Mouse (Mus musculus): Measurements from ENCODE around the gene Haspin. TPM values are rescaled to one million over a fixed set of nuclear protein-coding genes. Genes with fewer than 3 reads are reported as not detected.

Gene Haspin
- polyA plus RNA-seq, 1 experiment from 2014 or later, result 7.9 TPM

DNA sequence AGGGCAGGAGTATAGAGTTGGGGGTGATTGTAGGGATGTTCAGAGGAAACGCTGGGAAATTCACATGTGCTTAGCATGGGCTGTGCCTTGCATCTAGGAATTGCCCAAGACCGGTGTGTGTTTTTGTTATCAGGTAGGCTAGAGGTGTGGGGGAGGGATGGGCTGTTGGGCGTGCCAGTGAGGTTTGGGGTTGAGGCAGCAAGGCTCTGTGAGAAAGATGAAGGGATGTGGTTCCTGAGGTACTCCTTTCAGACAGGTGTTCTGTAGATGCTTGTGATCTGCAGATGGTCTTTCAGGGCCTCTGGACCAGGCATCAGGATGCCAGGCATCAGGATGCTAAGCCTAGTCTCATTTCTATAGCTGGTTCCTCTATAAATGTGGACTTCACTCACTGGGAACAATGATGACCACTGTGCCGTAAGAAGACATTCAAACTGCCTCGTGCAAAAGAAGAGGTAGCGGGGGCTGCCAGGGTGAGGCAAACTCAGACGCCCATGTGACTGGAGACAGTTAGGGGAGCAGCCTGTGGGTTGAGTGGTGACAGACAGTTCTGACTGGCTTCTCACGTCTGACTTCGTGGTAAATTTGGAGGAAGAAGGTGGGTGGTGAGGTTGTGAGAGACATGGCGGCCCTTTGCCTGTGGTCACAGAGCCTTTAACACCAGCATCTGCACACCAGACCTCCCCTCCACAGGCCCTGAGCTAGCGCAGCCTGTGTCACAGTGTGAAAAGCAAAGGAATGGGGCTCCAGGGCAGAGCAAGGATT lies 43.7 kb downstream of the Haspin start:
- no peak overlapping the region for H3K4me3 ChIP-seq (ENCODE audit: control insufficient read depth in 1 of 2, insufficient read depth in 1 of 2, low read depth in 1 of 2, low read length in 2 of 2)
- H3K36me3 ChIP-seq (ENCODE audit: control insufficient read depth, insufficient read depth, low read length), result no peaks in the 10 kb centered on the region
- peaks cover 0 to 2% of the 10 kb centered on the region in 2 experiments; a peak in 1 of 4 replicates for H3K4me1 ChIP-seq (ENCODE audit: control insufficient read depth in 2 of 2, insufficient read depth in 2 of 2, low read length in 2 of 2)
- ATAC-seq (ENCODE audit: insufficient number of reproducible peaks, insufficient read depth, low FRiP score, low read depth), result no peak
- H3K9ac ChIP-seq (ENCODE audit: low read length), result no peak overlapping the region
- no peaks in the 10 kb centered on the region for H3K27me3 ChIP-seq (ENCODE audit: control insufficient read depth, insufficient read depth, low read length)
- H3K4me2 ChIP-seq (ENCODE audit: low read length), result no peak overlapping the region
- H3K9me3 ChIP-seq (ENCODE audit: control insufficient read depth, low read length), result no peaks in the 10 kb centered on the region
- H3K27ac ChIP-seq (replicated peaks in 1 of 2; ENCODE audit: control insufficient read depth in 1 of 2, insufficient read depth in 1 of 2, low read depth in 2 of 2, low read length in 2 of 2), result no peak overlapping the region
- 59% methylated on average over 11 of the region's 11 CpGs for WGBS

DNA sequence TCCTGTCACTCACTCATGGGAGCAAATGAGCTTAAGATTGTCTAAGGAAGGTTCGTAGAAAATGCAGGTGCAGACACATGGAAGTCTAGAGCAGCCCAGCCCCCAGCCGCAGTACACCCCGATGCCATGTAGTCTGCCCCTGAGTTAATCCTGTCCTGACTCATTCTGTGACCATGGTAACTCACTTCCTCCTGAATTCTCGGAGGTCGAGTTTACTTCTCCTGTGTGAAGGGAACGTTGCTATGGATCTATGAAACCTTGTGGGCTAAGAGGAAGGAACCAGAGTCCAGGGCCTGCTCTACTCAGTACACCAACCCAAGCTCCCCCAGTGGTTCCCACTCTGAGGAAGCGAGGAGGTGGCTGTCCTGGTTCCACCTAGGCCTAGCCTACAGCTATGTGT lies 45.2 kb downstream of the Haspin start:
- no peak for ATAC-seq (ENCODE audit: insufficient number of reproducible peaks, insufficient read depth, low FRiP score, low read depth)
- 62% methylated on average over 7 of the region's 7 CpGs for WGBS

DNA sequence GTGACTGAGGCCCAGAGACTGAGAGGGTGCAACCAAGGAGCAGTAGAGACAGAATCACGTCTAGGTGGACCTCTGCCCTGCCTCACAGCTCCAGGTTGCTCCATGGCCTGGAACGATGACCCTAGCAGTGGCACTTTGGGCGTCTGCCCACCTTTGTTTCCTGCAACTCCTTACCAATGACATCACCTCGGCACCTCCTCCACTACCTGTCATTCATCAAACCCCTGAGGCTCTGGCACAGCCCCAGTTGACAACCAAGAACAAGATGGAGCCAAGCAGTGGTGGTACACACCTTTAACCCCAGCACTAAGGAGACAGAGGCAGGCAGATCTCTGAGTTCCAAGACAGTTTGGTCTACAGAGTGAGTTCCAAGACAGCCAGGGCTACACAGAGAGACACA lies 46.0 kb downstream of the Haspin start:
- no peak overlapping the region for H3K4me3 ChIP-seq (ENCODE audit: control insufficient read depth in 1 of 2, insufficient read depth in 1 of 2, low read depth in 1 of 2, low read length in 2 of 2)
- WGBS, result 78% methylated on average over 4 of the region's 4 CpGs

More for the DNA sequence above, 45.2 kb downstream of the Haspin start:
- no peaks in the 10 kb centered on the region for H3K9me3 ChIP-seq (ENCODE audit: control insufficient read depth, low read length)
- no peaks in the 10 kb centered on the region for H3K27me3 ChIP-seq (ENCODE audit: control insufficient read depth, insufficient read depth, low read length)
- no peak overlapping the region for H3K4me3 ChIP-seq (ENCODE audit: control insufficient read depth in 1 of 2, insufficient read depth in 1 of 2, low read depth in 1 of 2, low read length in 2 of 2)
- no peak overlapping the region for H3K27ac ChIP-seq (replicated peaks in 1 of 2; ENCODE audit: control insufficient read depth in 1 of 2, insufficient read depth in 1 of 2, low read depth in 2 of 2, low read length in 2 of 2)
- no peak overlapping the region for H3K9ac ChIP-seq (ENCODE audit: low read length)
- H3K36me3 ChIP-seq (ENCODE audit: control insufficient read depth, insufficient read depth, low read length), result no peaks in the 10 kb centered on the region
- no peak overlapping the region for H3K4me2 ChIP-seq (ENCODE audit: low read length)
- H3K4me1 ChIP-seq (ENCODE audit: control insufficient read depth in 2 of 2, insufficient read depth in 2 of 2, low read length in 2 of 2), result peaks cover 9 to 13% of the 10 kb centered on the region in 2 experiments

DNA sequence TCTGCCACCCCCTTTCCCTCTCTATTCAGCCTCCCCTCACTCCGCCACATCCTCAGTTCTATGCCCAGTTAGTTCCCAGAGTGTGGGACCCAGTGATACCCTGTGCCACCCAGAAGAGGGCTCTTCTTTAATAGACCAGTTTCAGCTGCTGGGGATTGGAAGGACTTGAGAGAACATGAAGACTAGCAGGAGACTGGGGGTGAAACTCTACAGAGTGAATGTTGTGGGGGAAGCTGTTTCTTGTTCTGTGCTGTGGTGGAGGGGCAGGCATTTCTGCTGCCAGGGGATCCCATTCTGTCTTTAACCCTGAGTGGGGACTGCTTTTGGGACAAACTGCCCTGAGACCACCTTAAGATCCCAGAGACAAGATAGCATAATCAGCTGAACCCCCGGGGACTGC lies 47.3 kb downstream of the Haspin start:
- H3K9me3 ChIP-seq (ENCODE audit: control insufficient read depth, low read length), result no peaks in the 10 kb centered on the region
- no peak overlapping the region for H3K27ac ChIP-seq (replicated peaks in 1 of 2; ENCODE audit: control insufficient read depth in 1 of 2, insufficient read depth in 1 of 2, low read depth in 2 of 2, low read length in 2 of 2)
- H3K9ac ChIP-seq (ENCODE audit: low read length), result no peak overlapping the region
- no peaks in the 10 kb centered on the region for H3K27me3 ChIP-seq (ENCODE audit: control insufficient read depth, insufficient read depth, low read length)
- H3K4me2 ChIP-seq (ENCODE audit: low read length), result no peak overlapping the region
- no peak for ATAC-seq (ENCODE audit: insufficient number of reproducible peaks, insufficient read depth, low FRiP score, low read depth)
- peaks cover 19 to 27% of the 10 kb centered on the region in 2 experiments for H3K4me1 ChIP-seq (ENCODE audit: control insufficient read depth in 2 of 2, insufficient read depth in 2 of 2, low read length in 2 of 2)
- WGBS, result 79% methylated on average over 2 of the region's 2 CpGs
- no peaks in the 10 kb centered on the region for H3K36me3 ChIP-seq (ENCODE audit: control insufficient read depth, insufficient read depth, low read length)
- H3K4me3 ChIP-seq (ENCODE audit: control insufficient read depth in 1 of 2, insufficient read depth in 1 of 2, low read depth in 1 of 2, low read length in 2 of 2), result no peak overlapping the region

More for the DNA sequence above, 46.0 kb downstream of the Haspin start:
- H3K27me3 ChIP-seq (ENCODE audit: control insufficient read depth, insufficient read depth, low read length), result no peaks in the 10 kb centered on the region
- no peak overlapping the region for H3K27ac ChIP-seq (replicated peaks in 1 of 2; ENCODE audit: control insufficient read depth in 1 of 2, insufficient read depth in 1 of 2, low read depth in 2 of 2, low read length in 2 of 2)
- H3K9me3 ChIP-seq (ENCODE audit: control insufficient read depth, low read length), result no peaks in the 10 kb centered on the region
- H3K9ac ChIP-seq (ENCODE audit: low read length), result no peak overlapping the region
- no peak overlapping the region for H3K4me2 ChIP-seq (ENCODE audit: low read length)
- no peaks in the 10 kb centered on the region for H3K36me3 ChIP-seq (ENCODE audit: control insufficient read depth, insufficient read depth, low read length)
- ATAC-seq (ENCODE audit: insufficient number of reproducible peaks, insufficient read depth, low FRiP score, low read depth), result no peak
- H3K4me1 ChIP-seq (ENCODE audit: control insufficient read depth in 2 of 2, insufficient read depth in 2 of 2, low read length in 2 of 2), result peaks cover 13 to 18% of the 10 kb centered on the region in 2 experiments

DNA sequence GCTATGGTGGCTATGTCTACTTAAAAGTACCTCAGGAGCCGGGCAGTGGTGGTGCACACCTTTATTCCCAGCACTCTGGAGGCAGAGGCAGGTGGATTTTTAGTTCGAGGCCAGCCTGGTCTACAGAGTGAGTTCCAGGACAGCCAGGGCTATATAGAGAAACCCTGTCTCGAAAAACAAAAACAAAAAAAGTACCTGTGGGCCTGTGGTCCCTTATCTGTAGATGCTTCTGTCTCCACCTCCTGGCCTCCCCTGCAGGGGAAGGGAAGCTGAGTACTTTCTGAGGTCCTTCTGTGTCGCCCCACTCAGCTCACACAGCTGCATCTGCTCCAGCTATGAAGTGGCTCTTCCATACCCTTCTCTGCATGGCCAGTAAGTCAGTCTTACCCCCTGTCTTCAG lies 47.8 kb downstream of the Haspin start, which contains the start of gene Itgae:
Itgae (plus strand) TSS at position 301 of the 400 bp plus-strand sequence.
- H3K36me3 ChIP-seq (ENCODE audit: control insufficient read depth, insufficient read depth, low read length), result no peaks in the 10 kb centered on the region
- H3K9ac ChIP-seq (ENCODE audit: low read length), result no peak within 1 kb of the TSS
- H3K4me2 ChIP-seq (ENCODE audit: low read length), result no peak within 1 kb of the TSS
- ATAC-seq (ENCODE audit: insufficient number of reproducible peaks, insufficient read depth, low FRiP score, low read depth), result no peak
- no peak within 1 kb of the TSS for H3K4me3 ChIP-seq (ENCODE audit: control insufficient read depth in 1 of 2, insufficient read depth in 1 of 2, low read depth in 1 of 2, low read length in 2 of 2)
- no peaks in the 10 kb centered on the region for H3K9me3 ChIP-seq (ENCODE audit: control insufficient read depth, low read length)
- H3K4me1 ChIP-seq (ENCODE audit: control insufficient read depth in 2 of 2, insufficient read depth in 2 of 2, low read length in 2 of 2), result peaks cover 21 to 31% of the 10 kb centered on the region in 2 experiments
- 63% methylated on average over 4 of the region's 4 CpGs for WGBS
- no peaks in the 10 kb centered on the region for H3K27me3 ChIP-seq (ENCODE audit: control insufficient read depth, insufficient read depth, low read length)
- H3K27ac ChIP-seq (replicated peaks in 1 of 2; ENCODE audit: control insufficient read depth in 1 of 2, insufficient read depth in 1 of 2, low read depth in 2 of 2, low read length in 2 of 2), result no peak within 1 kb of the TSS

DNA sequence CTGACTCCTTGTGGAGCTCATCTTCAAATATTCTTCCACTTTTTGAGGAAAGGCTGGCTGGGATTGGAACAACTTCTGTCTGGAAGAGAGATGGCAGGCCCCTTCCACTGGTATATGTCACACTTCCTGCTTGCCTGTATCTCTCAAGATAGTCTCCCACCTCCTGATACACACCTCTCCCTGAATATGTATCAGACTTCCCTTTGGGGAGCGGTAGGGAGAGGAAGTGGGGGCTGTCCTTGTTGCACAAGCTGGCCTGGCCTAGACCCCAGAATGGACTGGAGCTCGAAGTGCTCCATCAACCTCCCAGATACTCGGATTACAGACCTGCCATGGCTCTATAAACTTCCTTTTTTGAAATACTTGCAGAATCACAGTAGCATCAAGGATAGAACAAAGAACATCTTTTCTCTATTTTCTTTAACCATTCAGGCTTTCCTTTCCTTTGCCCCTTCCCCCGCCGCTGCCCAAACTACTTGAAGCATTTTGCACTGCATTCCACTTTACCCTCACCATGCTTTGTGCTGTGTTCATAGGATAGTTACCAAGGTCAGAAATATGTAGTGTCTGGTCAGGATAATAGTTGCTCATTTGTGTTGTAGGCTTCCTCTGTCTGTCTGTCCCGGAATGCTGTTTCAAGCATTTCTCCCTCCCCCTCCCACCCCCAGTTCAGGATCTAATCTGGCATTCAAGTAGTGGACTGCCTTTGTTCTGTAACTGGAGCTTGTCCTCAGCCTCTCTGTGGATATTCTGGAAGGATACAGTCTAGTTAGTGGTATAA lies 50.2 kb downstream of the Haspin start:
- no peak overlapping the region for H3K27ac ChIP-seq (replicated peaks in 1 of 2; ENCODE audit: control insufficient read depth in 1 of 2, insufficient read depth in 1 of 2, low read depth in 2 of 2, low read length in 2 of 2)
- no peak overlapping the region for H3K9ac ChIP-seq (ENCODE audit: low read length)
- WGBS, result 51% methylated on average over 6 of the region's 6 CpGs
- H3K4me3 ChIP-seq (ENCODE audit: control insufficient read depth in 1 of 2, insufficient read depth in 1 of 2, low read depth in 1 of 2, low read length in 2 of 2), result no peak overlapping the region
- H3K4me1 ChIP-seq (ENCODE audit: control insufficient read depth in 2 of 2, insufficient read depth in 2 of 2, low read length in 2 of 2), result peaks cover 25 to 31% of the 10 kb centered on the region in 2 experiments
- H3K4me2 ChIP-seq (ENCODE audit: low read length), result no peak overlapping the region
- H3K9me3 ChIP-seq (ENCODE audit: control insufficient read depth, low read length), result no peaks in the 10 kb centered on the region
- no peaks in the 10 kb centered on the region for H3K27me3 ChIP-seq (ENCODE audit: control insufficient read depth, insufficient read depth, low read length)
- ATAC-seq (ENCODE audit: insufficient number of reproducible peaks, insufficient read depth, low FRiP score, low read depth), result no peak
- peaks cover 12% of the 10 kb centered on the region for H3K36me3 ChIP-seq (ENCODE audit: control insufficient read depth, insufficient read depth, low read length)

All from heart, embryonic 14.5 days (tissue).